Mouse (Mus musculus) left cerebral cortex, postnatal 10 days (tissue): Measurements from ENCODE around the gene Flt3. TPM values are rescaled to one million over a fixed set of nuclear protein-coding genes. Genes with fewer than 3 reads are reported as not detected.

Experiments used
- DNase-seq, 2 experiments: peaks; one replicate each; pipeline ENCODE4 v3.0.0; 2021 to 2022; ENCODE audit warnings: low spot score in 2 of 2, mixed read lengths in 1 of 2; ENCODE audit errors: extremely low spot score in 1 of 2
- intact Hi-C: fragments of 180-260 bp; cut with DNase I; formaldehyde crosslinking; loops from one replicate; pipeline ENCODE4 v1.15.1; 2025
- total RNA-seq, 2 experiments: library from RNA; stranded (reverse); gene quantifications; 2 replicates each; pipeline ENCODE4 v1.2.3; 2021

Flt3 gene
- total RNA-seq: 1 to 10 TPM; 2.2 to 2.6 TPM

DNA sequence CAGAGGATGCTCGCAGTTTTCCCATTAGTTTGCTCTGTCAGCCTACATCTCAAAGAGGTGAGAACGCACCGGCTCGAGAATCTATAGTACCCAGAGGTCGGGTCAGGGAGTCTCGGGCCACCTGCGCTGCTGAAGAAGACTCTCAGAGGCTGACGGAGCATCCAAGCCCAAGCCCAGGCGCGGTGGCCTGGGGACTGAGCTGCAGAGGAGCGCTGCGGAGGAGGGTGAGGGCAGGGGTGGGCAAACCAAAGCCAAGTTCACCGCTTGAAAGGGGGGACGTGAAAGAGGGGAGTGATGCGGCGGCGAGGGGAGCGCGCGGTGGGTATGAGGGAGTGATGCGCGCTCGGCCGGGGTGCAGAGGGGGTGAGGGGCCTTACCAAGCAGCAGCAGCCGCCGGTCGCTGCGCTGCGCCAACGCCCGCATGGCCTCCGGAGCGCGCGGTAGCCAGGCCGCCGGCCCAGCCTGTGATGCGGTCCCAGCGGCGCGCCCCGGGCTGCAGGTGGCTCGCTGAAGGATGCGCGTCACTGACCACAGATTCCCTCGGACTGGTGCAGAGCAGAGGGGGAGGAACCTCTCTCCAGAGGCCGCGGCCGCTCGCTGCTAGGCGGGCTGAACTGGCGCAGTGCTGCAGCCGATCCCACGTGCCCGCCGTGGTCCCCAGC is at the start of gene Flt3:
Gene Flt3 (minus strand): TSS at position 647 of the 662 bp plus-strand sequence.
- DNase-seq: peak in 1 of 2 experiments; percentile 58
- intact Hi-C loops: loop anchor here (10.0 kb wide), 1 partner anchor 445 kb away; no protein-coding TSS in a partner anchor

DNA sequence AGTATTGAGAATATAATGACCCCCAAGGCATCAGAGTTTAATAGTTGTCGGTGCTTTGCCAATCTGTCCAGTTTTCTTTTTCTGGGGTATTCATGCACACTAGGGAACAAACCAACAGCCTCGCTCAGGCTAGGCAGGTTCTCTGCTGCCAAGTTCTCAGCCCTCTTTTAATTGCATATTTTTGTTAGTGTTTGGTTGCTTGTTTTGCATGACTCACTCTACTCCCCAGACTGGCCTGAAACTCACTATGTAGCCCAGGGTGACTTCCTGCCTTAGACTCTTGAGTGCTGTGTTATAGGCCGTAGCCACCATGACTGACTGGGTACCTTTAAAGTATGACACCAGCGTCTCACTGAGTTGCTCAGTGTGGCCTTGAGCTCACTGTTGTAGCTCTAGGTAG is 48.6 kb upstream of the Flt3 start:
- no peak for DNase-seq
- intact Hi-C loops: no loop called here

DNA sequence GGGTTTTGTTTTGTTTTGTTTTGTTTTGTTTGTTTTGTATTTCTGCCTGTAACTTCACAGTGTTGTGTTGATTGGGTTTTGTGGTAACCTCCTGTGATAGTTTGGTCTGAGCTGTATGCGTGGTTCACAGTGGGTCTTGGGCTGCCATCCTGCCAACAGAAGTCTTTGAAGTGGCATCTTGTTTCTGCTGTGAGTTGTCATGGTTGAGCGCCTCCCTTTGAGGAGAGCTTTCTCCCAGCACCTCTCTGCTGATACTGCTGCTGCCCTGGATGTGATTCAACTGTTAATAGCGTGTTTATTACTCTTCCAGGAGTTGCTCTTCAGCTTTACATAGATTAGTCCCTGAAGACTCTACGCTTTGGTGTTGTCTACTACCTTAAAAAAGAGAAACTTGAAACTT is 48.2 kb upstream of the Flt3 start:
- DNase-seq: no peak
- intact Hi-C loops: no loop called here

DNA sequence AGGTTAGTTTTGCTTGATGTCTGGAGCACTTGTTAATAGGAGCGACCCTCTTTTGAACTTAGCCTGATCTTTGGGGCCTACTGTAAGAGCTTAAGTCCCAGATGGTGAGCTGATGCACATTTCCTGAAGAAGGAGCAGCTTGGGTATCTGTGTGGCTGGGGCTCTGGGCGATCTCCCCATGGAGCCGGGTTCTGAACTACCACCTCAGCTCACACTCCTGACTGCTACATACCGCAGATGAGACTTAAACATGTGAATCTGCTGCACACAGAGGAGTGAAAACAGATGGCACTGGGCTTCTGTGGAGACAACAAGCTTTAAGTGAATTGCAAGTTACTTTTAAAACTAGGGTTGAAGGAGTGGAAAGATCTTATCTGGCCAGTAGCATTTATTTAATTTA is 45.0 kb upstream of the Flt3 start:
- no peak for DNase-seq
- intact Hi-C loops: no loop called here

DNA sequence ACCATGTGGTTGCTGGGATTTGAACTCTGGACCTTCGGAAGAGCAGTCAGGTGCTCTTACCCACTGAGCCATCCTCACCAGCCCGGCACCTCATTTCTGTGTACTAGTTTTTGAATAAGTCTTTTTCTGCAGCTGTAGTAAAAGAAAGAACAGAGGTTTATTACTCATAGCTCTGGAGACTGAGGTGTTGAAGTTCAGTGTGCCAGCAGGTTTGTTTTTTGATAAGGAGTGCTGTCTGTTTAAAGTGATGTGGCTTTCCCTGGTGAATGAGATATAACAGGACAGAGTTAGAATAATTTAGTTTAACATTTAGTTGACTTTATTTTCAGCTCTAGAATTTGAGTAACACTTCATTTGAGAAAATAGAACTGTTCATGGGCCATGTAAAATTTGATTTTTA is 44.5 kb upstream of the Flt3 start:
- DNase-seq: no peak
- intact Hi-C loops: no loop called here

DNA sequence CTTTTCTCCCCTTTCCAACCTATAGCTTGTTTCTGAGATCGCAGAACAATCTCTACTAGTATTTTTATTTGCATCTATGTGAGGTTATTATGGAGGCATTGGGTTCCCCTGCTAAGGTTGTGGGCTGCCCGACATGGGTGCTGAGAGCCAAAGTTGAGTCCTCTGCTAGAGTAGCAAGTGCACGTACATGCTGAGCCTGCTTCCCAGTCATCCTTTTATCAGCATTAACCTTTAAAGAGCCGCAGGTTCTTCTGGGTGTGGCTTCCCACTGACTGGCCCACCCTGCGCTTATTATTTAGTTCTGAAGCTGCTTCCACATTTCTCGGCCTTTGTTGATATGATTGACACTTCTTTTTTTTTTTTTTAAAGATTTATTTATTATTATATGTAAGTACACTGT is 44.0 kb upstream of the Flt3 start:
- intact Hi-C loops: no loop called here
- no peak for DNase-seq

DNA sequence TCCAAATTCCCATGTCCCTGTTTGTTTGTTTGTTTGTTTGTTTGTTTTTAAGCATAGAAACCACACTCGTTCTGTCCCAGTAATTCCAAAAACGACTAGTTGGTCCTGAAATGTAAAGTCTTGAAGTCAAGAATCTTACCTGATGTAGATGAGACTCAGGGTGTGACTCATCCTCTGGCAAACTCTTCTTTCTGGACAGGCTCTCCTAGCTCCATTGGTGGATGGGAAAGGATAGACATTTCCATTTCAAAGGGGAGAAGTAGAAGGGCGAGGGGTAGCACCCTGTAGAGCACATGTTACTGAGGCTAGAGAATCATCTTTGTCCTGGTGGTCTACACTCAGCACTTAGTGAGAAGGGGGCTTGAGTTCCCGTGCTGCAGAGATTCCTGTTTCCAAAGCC is 42.5 kb upstream of the Flt3 start:
- no peak for DNase-seq
- intact Hi-C loops: no loop called here

DNA sequence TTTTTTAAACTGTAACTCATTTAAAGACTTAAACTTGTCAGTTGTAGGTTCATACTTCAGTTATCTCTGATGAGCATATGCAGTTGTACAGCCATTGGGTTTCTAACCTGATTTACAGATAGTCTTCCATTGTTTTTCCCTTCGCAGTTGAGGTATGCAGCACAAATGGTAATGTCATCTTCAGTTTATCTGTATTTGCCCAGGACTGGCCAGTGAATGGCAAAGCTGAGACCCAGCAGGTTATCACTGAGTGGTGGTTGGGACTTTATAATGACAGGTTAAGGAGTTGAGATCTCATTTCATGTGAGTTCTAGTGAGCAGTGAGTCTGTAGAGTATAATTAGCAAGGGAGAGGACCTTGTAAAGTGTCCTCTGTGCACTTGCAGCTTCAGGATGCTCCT is 41.7 kb upstream of the Flt3 start:
- intact Hi-C loops: no loop called here

DNA sequence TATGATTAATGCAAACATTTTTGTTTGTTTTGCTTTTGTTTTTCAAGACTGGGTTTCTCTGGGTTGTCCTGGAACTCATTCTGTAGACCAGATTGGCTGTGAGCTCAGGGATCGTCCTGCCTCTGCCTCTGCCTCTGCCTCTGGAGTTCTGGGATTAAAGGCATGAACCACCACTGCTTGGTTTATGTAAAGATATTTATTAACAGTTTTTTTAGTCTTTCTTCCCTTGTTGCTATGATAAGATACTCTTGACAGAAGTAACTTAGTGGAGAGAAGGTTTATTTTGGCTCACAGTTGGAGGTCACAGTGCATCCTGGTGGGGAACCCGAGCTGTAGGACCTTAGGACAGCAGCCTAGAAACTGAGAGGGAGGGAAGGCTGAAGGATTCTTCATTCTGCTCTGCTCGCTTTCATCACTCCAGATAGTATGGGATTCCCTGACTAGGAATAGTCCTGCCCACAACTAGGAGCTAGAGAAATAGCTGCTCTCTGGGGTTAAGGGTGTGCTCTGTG is 40.8 kb upstream of the Flt3 start:
- intact Hi-C loops: no loop called here
- DNase-seq: no peak

More for the DNA sequence above, 41.7 kb upstream of the Flt3 start:
- no peak for DNase-seq

DNA sequence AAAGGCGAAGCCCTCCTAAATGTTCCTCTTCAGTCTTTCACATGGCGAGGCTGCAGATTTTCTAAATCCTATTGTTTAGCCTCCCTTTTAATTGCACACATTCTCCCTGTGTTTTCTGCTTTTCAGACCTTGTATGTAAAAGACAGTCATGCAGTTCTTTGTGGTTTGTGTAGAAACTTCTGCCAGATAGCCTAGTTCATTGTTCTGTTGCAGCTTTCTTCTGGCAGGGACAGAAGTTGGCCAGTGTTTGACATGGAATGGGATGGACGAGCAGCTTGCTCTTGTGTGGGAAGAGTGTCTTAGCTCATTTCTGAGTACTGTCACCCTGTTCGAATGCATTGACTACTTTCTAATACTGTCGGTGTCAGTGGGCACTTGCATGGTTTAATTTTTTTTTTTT is 36.2 kb upstream of the Flt3 start:
- DNase-seq: no peak
- intact Hi-C loops: no loop called here

DNA sequence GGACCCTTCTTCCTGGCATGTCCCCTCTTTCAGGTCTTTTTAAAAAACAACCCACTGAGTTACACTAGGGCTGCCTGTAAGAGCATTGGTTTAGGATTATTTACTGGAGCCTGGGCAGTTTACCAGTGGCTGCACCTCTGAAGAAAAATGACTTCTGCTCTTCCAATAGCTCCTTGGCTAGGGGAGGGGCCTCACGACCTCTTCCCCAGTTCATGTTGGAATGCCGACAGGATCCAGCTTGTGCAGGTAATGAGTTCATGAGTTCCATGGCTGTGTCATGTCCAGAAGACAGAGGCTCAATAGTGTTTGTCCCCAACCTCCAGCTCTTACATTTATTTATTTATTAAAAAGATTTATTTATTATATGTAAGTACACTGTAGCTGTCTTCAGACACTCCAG is 35.5 kb upstream of the Flt3 start:
- no peak for DNase-seq
- intact Hi-C loops: no loop called here

DNA sequence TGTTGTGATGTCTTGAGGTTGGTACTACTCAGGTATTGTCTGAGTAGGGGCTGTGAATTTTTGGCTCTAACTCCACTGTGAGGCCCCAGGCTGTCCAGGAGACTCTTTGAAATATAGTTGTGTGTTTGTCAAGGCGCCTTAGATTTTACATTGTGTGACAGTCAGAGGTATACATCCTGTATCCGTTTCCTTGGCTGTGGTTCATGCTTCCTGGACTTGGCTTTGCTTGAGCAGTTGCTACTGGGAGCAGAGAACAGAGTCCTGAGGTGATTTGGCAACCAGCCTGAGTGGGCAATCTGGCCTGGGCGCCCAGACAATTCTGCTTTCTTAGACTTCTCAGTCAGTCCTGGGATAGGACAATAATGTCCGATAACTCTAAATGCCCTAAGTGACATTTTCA is 34.9 kb upstream of the Flt3 start:
- intact Hi-C loops: no loop called here
- peak in 1 of 2 experiments; percentile 79 for DNase-seq

DNA sequence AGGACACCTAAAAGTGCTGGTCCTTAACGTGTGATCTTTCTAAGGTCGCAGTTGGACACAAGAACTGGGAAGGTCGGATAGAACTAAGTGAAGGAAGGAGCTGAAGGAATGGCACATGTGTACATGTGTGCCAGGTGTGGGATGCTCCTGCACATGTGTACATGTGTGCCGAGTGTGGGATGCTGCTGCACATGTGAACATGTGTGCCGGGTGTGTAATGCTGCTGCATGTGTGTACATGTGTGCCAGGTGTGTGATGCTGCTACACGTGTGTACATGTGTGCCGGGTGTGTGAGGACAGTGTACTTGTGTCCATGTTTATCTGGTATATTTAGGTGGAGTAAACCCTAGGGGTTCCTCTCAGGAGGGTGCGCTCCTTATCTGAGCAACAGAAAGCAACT is 32.6 kb upstream of the Flt3 start:
- intact Hi-C loops: no loop called here
- no peak for DNase-seq

DNA sequence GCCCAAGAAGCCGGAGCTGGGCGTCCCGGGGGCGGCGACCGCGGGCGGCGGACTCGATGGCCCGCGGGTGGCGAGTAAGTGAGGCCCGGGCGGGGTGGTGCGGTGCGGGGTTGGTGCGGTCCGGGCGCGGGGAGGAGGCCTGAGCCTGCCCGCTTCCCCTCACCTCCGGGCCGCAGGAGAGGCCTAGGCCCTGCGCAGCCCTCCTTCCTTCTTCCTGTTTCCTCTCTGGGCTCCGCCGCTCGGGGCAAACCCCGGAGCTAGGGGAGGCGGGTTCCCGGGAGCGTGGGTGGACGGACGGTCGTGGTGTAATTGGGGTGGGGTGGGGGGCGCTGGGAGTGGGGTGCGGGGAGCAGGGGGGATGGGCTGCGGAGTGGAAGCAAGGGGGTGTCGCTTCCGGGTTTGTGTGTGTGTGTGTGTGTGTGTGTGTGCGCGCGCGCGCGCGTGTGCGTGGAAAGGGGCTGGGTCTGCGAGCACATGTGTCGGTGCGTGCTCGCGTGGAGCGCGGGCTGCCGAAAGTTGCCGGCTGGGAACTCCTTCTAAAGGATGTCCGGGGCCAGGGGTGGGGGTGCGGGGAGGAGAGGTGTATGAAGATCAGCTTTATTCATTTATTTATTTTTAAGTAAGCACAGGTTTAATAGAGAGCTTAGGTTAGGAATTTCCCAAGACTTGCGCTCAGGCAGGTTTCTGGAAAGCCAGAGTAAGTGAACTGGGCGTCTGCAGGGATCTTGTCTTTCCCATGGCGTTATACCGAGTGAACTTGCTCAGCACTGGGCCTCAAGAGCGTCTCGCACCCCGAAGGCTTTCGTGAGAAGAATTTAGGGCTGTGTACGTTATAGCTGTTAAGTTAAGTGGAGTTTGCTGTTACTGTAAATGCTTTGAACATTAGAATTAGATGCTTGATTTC is 30.9 kb upstream of the Flt3 start:
- DNase-seq: peak; percentile 71 to 90
- intact Hi-C loops: no loop called here

DNA sequence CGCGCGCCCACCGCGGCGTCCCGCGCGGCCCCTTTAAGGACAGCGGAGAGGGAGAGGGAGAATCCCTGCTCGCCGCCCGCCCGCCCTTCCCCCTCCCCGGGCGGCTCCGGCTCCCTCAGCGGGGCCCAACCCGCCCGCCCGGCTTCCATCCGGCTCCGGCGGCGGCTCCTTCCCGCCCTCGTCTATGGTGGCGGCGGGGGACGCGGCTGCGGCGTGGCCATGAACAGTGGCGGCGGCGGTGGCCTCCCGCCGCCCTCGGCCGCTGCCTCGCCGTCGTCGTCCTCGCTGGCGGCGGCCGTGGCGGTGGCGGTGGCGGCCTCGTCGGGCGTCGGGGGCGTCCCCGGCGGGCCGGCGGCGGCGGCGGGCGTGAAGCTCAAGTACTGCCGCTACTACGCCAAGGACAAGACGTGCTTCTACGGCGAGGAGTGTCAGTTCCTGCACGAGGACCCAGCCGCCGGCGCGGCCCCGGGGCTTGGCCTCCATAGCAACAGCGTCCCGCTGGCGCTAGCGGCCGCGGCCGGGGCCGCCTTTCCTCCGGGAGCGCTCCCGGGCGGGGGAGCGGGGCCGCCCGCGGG is 30.2 kb upstream of the Flt3 start:
- intact Hi-C loops: no loop called here
- peak in 1 of 2 experiments; percentile 81 for DNase-seq

DNA sequence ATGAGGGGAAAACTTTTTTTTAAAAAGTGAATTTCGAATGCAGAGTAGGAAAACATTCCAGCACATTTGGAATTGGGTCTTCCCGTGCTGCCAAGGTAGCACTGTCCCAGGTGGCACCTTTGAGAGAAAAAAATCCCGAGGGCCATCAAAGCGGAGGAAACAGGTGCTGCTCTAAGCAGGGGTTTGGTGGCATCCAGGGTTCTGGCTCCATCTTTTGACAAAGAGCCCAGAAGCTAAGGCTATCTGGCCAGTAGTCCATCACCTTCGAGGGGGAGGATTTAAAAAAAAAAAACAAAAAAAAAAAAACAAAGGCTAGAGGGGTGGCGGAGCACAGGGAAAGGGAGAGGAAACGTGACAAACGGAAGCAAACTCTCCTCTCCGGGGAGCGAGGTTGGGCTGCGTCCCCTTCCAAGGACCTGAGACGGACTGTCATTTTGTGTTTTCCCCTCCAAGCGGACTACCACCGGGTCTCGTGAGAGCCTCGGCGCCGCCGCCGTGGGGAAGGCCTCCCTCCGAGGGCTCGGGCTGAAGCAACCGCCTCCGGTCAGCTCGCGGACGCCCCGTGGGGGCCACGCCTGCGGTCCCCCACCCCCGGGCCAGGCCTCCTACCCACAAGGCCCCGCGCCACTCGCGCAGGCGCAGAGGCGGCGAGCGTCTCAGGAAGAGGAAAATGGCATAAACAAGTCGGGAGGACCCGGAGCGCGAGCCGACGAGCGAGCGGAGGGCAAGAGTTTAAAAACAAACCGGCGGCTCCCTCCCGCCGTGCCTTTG is 29.4 kb upstream of the Flt3 start, which contains the start of gene Pan3:
Gene Pan3 (plus strand): TSS at position 627 of the 771 bp plus-strand sequence.
- intact Hi-C loops: loop anchor here (10.0 kb wide), 1 partner anchor 105 kb away; no protein-coding TSS in a partner anchor
- DNase-seq: peak; percentile 86 to 97

DNA sequence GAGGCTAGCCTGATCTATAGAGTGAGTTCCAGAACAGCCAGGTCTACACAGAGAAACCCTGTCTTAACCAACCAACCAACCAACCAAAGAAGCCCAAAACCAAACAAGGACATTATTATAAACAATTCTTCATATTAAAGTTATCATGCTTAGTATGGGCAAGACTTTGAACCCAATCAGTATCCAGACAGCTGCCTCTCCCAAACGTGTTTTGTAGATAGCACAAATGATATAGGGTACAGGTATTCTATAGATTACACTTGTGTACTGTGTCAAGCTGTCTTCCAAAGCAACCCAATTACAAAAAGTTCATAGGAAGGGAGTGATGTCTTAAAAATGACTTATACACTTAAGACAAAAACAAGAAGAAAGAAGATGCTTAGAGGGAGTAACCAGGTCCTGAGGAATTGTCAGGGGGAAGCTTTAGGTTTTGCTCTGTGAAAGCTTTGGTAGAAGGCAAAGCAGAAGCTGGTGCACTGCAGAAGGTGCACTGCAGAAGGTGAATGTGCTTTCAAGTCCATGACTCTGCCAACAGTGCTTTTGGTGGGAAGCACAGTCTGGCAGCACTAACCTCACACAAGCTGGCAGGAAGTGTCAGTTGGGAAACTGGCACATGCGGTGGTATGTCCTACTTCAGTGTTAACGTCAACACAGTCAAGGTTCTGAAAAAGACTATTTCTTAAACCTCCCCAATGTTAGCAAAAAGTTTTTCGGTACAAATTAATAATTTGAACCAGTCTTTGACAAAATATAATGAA is 25.9 kb upstream of the Flt3 start:
- DNase-seq: no peak
- intact Hi-C loops: loop anchor here (10.0 kb wide), 1 partner anchor 109 kb away; no protein-coding TSS in a partner anchor

DNA sequence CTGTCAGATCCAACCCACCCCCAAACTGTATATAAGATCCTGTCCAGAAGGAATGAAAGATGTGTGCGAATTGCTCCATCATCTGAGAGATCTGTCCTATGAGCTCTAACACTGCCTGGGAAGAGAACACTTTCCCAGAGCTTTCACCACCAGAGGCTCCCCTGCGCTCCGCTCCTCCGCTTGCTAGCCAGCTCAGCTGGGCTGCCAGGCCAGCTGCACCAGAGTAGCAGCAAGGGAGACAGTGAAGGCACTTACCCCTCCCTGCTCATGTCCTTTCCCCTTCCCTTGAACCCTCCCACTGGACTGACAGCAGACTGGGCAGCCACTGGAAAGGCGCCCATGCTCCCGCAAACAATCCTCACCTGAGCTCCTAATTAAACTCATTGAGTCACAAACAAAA is 23.3 kb upstream of the Flt3 start:
- peak in 1 of 2 experiments; percentile 39 for DNase-seq
- intact Hi-C loops: loop anchor here (10.0 kb wide), 1 partner anchor 111 kb away; no protein-coding TSS in a partner anchor
